Mouse (Mus musculus): ENCODE measurements around the gene E030025P04Rik. TPM values are rescaled to one million over a fixed set of nuclear protein-coding genes. Genes with fewer than 3 reads are reported as not detected.

The E030025P04Rik gene
- polyA plus RNA-seq, 1 experiment = not detected

DNA sequence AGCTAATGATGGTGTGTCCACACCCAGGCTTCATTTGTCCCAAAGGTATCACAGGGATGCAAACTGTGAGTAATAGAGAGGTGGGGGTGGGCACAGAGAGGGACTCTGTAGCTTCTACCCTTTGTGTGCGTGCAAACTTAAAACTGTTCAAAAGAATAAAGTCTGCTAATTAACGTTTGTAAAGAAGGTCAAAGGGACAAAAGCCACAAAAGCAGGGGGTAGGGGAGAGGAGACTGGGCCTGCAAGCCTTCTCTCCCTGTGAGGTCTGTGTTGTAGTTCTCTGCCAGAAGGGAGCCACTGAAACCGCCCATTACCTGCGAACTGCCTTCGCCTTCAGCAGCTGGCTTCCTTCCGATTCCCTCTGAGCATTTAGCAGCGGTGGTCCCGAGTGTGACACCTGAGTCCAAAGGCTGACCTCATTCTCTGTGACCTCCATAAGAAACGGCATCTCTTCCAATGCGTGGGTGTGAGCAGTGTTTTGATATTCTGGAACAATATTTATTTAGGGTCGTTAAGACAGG lies 34.3 kb downstream of the E030025P04Rik start:
- Histone ChIP-seq H3K27ac (ENCODE audit: insufficient read depth, low read length) (no peak overlapping the region), H3K27me3 (ENCODE audit: control insufficient read depth, insufficient read depth, low read length) (no peaks in the 10 kb centered on the region), H3K4me1 (ENCODE audit: control insufficient read depth, insufficient read depth, low read length) (no peaks in the 10 kb centered on the region), H3K4me3 (replicated peaks; ENCODE audit: insufficient read depth, low read depth, low read length) (no peak overlapping the region)
- WGBS = 41% methylated on average over 11 of the region's 11 CpGs
- no peak for DNase-seq
- TF ChIP-seq CTCF (IDR thresholded peaks at IDR 0.05; ENCODE audit: borderline replicate concordance, insufficient read depth, low read depth, low read length) (no peak), POLR2A (IDR thresholded peaks at IDR 0.05; ENCODE audit: borderline replicate concordance, insufficient read depth, low read length) (no peak)

GRCm38 (mm10) chr11:109109056-109109455 lies 35.1 kb downstream of the E030025P04Rik start:
- H3K4me3 ChIP-seq (replicated peaks; ENCODE audit: insufficient read depth, low read depth, low read length) = no peak overlapping the region
- H3K27me3 ChIP-seq (ENCODE audit: control insufficient read depth, insufficient read depth, low read length) = no peaks in the 10 kb centered on the region
- H3K4me1 ChIP-seq (ENCODE audit: control insufficient read depth, insufficient read depth, low read length) = no peaks in the 10 kb centered on the region
- no peak overlapping the region for H3K27ac ChIP-seq (ENCODE audit: insufficient read depth, low read length)
- TF ChIP-seq POLR2A (IDR thresholded peaks at IDR 0.05; ENCODE audit: borderline replicate concordance, insufficient read depth, low read length) (no peak), CTCF (IDR thresholded peaks at IDR 0.05; ENCODE audit: borderline replicate concordance, insufficient read depth, low read depth, low read length) (no peak)
- no peak for DNase-seq

DNA sequence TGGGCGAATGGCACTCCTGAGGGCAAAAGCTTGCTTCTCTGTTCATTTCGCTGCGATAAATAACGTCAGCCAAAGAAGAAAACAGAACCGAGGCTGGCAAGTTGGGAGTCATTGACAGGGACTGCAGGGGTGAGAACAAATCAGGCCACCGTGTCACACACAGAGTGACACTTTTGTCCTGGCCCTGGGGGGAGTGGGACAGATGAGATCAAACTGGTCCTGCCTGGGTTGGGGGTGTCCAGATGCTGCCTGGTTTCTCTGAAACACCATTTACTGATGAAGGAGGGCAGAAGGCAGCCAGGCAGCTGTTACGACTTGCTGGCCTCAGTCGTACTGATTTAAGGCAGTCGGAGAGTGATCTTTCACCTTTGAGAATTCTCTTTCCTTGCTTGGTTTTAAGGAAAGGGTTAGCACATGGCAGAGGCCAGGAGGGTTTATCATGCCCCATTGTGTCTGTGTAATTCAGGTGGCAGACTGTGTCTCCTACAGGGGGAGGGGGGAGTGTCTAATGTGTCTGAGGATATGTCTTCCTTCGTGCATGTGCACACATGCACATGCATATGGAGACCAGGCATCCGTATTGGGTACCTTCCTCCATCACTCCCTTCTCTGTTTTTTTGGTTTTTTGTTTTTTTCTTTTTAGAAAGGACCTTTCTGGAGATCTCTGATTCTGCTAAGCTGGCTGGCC lies 36.5 kb downstream of the E030025P04Rik start:
- no peaks in the 10 kb centered on the region for H3K27me3 ChIP-seq (ENCODE audit: control insufficient read depth, insufficient read depth, low read length)
- H3K4me3 ChIP-seq (replicated peaks; ENCODE audit: insufficient read depth, low read depth, low read length) = no peak overlapping the region
- 60% methylated on average over 11 of the region's 11 CpGs for WGBS
- TF ChIP-seq POLR2A (IDR thresholded peaks at IDR 0.05; ENCODE audit: borderline replicate concordance, insufficient read depth, low read length) = no peak
- no peak for TF ChIP-seq CTCF (IDR thresholded peaks at IDR 0.05; ENCODE audit: borderline replicate concordance, insufficient read depth, low read depth, low read length)
- no peaks in the 10 kb centered on the region for H3K4me1 ChIP-seq (ENCODE audit: control insufficient read depth, insufficient read depth, low read length)
- no peak for DNase-seq
- no peak overlapping the region for H3K27ac ChIP-seq (ENCODE audit: insufficient read depth, low read length)

- no peak for DNase-seq
- H3K27me3 ChIP-seq (ENCODE audit: control insufficient read depth, insufficient read depth, low read length) = no peaks in the 10 kb centered on the region
- 40% methylated on average over 8 of the region's 8 CpGs for WGBS
- H3K4me1 ChIP-seq (ENCODE audit: control insufficient read depth, insufficient read depth, low read length) = no peaks in the 10 kb centered on the region
- no peak overlapping the region for H3K4me3 ChIP-seq (replicated peaks; ENCODE audit: insufficient read depth, low read depth, low read length)
- H3K27ac ChIP-seq (ENCODE audit: insufficient read depth, low read length) = no peak overlapping the region
- TF ChIP-seq POLR2A (IDR thresholded peaks at IDR 0.05; ENCODE audit: borderline replicate concordance, insufficient read depth, low read length) (no peak), CTCF (IDR thresholded peaks at IDR 0.05; ENCODE audit: borderline replicate concordance, insufficient read depth, low read depth, low read length) (no peak)
Measured at GRCm38 (mm10) chr11:109106751-109107150, 37.4 kb downstream of the E030025P04Rik start.

DNA sequence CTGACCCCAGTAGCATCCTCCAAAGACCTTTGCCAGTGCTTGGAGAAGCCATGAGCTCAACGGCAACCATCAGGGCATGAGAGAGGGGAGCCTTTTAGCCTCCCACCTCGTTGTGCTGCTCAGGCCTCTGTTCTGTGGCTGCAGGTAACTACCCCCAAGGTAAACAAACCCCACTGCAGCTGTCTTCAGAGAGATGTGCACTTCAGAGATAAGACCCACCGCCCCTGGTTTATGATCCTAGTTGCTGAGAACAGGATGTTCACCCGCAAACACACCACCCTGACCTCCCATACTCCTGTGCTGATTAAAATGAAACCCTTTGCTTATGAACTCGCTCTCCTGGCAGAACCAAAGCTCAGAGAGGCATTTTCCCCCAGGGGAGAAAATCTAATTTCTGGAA lies 38.0 kb downstream of the E030025P04Rik start:
- H3K27me3 ChIP-seq (ENCODE audit: control insufficient read depth, insufficient read depth, low read length) = no peaks in the 10 kb centered on the region
- no peak overlapping the region for H3K4me3 ChIP-seq (replicated peaks; ENCODE audit: insufficient read depth, low read depth, low read length)
- no peak overlapping the region for H3K27ac ChIP-seq (ENCODE audit: insufficient read depth, low read length)
- TF ChIP-seq POLR2A (IDR thresholded peaks at IDR 0.05; ENCODE audit: borderline replicate concordance, insufficient read depth, low read length) (no peak), CTCF (IDR thresholded peaks at IDR 0.05; ENCODE audit: borderline replicate concordance, insufficient read depth, low read depth, low read length) (no peak)
- no peaks in the 10 kb centered on the region for H3K4me1 ChIP-seq (ENCODE audit: control insufficient read depth, insufficient read depth, low read length)
- WGBS = 63% methylated on average over 5 of the region's 5 CpGs
- DNase-seq = no peak

DNA sequence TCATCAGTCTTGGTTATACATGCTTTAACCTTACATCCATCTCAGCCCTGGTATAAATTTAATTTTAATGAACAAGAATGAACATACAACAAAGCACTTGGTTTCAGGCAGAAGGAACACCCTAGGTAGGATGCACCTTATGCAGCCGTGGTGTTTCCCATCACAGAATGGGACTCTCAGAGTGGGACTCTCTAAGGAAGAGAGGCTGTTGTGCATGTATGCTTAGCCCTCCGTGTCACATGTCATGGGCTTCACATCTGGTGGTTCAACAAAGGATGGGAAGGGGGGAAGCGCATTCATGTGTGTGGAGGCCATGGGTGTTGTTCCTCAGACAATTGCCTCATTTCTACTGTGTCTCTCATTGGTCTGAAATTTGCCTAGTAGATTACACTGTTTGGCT lies 40.8 kb downstream of the E030025P04Rik start:
- Histone ChIP-seq H3K27ac (ENCODE audit: insufficient read depth, low read length) (no peak overlapping the region), H3K4me1 (ENCODE audit: control insufficient read depth, insufficient read depth, low read length) (0 out of 2 replicates have a peak, but pooled peaks cover 3% of the 10 kb centered on the region), H3K4me3 (replicated peaks; ENCODE audit: insufficient read depth, low read depth, low read length) (no peak overlapping the region), H3K27me3 (ENCODE audit: control insufficient read depth, insufficient read depth, low read length) (no peaks in the 10 kb centered on the region)
- no peak for DNase-seq
- TF ChIP-seq CTCF (IDR thresholded peaks at IDR 0.05; ENCODE audit: borderline replicate concordance, insufficient read depth, low read depth, low read length) (no peak), POLR2A (IDR thresholded peaks at IDR 0.05; ENCODE audit: borderline replicate concordance, insufficient read depth, low read length) (no peak)
- WGBS = 97% methylated on average over 3 of the region's 3 CpGs

DNA sequence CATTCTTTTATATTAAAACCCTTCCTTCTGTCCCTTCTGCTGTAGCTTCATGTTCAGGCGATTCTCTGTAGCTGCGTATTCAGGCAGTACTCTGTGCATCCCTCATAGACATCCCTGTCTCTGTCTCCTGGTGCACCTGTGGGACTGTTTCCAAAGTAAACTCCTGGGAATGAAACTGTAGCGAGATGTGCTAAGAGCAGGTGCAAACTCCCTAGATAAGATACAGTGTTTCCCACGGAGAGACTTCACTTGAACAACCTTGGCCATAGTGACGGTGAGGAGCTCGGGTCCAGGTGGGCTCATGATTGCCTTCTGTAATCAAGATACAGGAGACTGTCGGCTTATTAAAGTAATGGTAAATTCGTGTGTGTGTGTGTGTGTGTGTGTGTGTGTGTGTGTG lies 41.5 kb downstream of the E030025P04Rik start:
- 93% methylated on average over 8 of the region's 8 CpGs for WGBS
- TF ChIP-seq POLR2A (IDR thresholded peaks at IDR 0.05; ENCODE audit: borderline replicate concordance, insufficient read depth, low read length) (no peak), CTCF (IDR thresholded peaks at IDR 0.05; ENCODE audit: borderline replicate concordance, insufficient read depth, low read depth, low read length) (no peak)
- H3K27me3 ChIP-seq (ENCODE audit: control insufficient read depth, insufficient read depth, low read length) = no peaks in the 10 kb centered on the region
- H3K4me1 ChIP-seq (ENCODE audit: control insufficient read depth, insufficient read depth, low read length) = 0 out of 2 replicates have a peak, but pooled peaks cover 6% of the 10 kb centered on the region
- no peak for DNase-seq
- no peak overlapping the region for H3K27ac ChIP-seq (ENCODE audit: insufficient read depth, low read length)
- H3K4me3 ChIP-seq (replicated peaks; ENCODE audit: insufficient read depth, low read depth, low read length) = no peak overlapping the region

- H3K4me3 ChIP-seq (replicated peaks; ENCODE audit: insufficient read depth, low read depth, low read length) = no peak overlapping the region
- no peak for DNase-seq
- H3K27me3 ChIP-seq (ENCODE audit: control insufficient read depth, insufficient read depth, low read length) = no peaks in the 10 kb centered on the region
- TF ChIP-seq CTCF (IDR thresholded peaks at IDR 0.05; ENCODE audit: borderline replicate concordance, insufficient read depth, low read depth, low read length) = no peak
- TF ChIP-seq POLR2A (IDR thresholded peaks at IDR 0.05; ENCODE audit: borderline replicate concordance, insufficient read depth, low read length) = no peak
- no peak overlapping the region for H3K27ac ChIP-seq (ENCODE audit: insufficient read depth, low read length)
- H3K4me1 ChIP-seq (ENCODE audit: control insufficient read depth, insufficient read depth, low read length) = 0 out of 2 replicates have a peak, but pooled peaks cover 6% of the 10 kb centered on the region
- 77% methylated on average over 6 of the region's 6 CpGs for WGBS
Measured at GRCm38 (mm10) chr11:109100266-109100665, 43.9 kb downstream of the E030025P04Rik start.
